Comparison of ENCODE assay signal across 15 mouse cellular contexts in genomic region chr9:15310179-15310578, GRCm38 (mm10).
"Had no signal": no experiment of that assay in that cellular context is flagged by ENCODE, and none has a peak within 500 bp of the region (broad histone marks: within the 10 kb centered on the region; RNA-seq: fewer than 3 reads in every experiment).

No protein-coding gene starts in this region.

- H3K9me3 ChIP-seq: limb, embryonic 10.5 days; limb, embryonic 13.5 days; liver, embryonic 15.5 days; midbrain, embryonic 12.5 days had no signal

- H3K4me3 ChIP-seq: layer of hippocampus, adult 2 months; limb, embryonic 13.5 days; liver, embryonic 15.5 days; midbrain, embryonic 12.5 days had no signal

- H3K9ac ChIP-seq: limb, embryonic 13.5 days; liver, embryonic 15.5 days; midbrain, embryonic 12.5 days had no signal

- ATAC-seq: midbrain, embryonic 16.5 days had no signal

- DNase-seq: kidney, adult 2 months; kidney, postnatal 25 days; layer of hippocampus, adult 9-11 months; lung, adult 2 months; lung, postnatal 14 days; lung, postnatal 4 days; thymus, adult 18-20 months; thymus, postnatal 4 days had no signal

- H3K27me3 ChIP-seq: limb, embryonic 13.5 days; liver, embryonic 15.5 days; midbrain, embryonic 12.5 days had no signal

- H3K4me2 ChIP-seq: liver, embryonic 15.5 days; midbrain, embryonic 12.5 days had no signal

- H3K27ac ChIP-seq: kidney, postnatal 0 days; layer of hippocampus, adult 2 months; limb, embryonic 10.5 days; limb, embryonic 13.5 days; liver, embryonic 15.5 days; midbrain, embryonic 12.5 days had no signal
